Mouse (Mus musculus): ENCODE measurements at regions not wholly inside any gene's neighbourhood (a gene's known extent, or its start where the extent isn't known, plus 50 kb on each side); places are given as distances from the start of the nearest gene placed in this dataset.
"Not testable (repeated sequence)": the region's sequence is repeated elsewhere in the genome, so short reads cannot be mapped to it uniquely, and the experiment has no call there.

- in situ Hi-C loops (cut with MboI; ENCODE audit: low sequenced_read_pairs in 2 of 2, unreplicated experiment in 2 of 2); H3K4me3 ChIP-seq (ENCODE audit: insufficient read depth in 1 of 2, low read depth in 1 of 2, low read length in 2 of 2, poor library complexity in 1 of 2, severe bottlenecking in 1 of 2); H3K36me3 ChIP-seq (ENCODE audit: control insufficient read depth, insufficient read depth, low read length, poor library complexity, severe bottlenecking); DNase-seq (ENCODE audit: low read depth, low spot score); H3K9ac ChIP-seq (ENCODE audit: insufficient read depth, low read depth, low read length, poor library complexity, severe bottlenecking); H3K9me3 ChIP-seq (ENCODE audit: control insufficient read depth, insufficient read depth, low read depth, low read length); H3K4me1 ChIP-seq (ENCODE audit: control insufficient read depth in 2 of 2, insufficient read depth in 2 of 2, low read length in 2 of 2, poor library complexity in 1 of 2); H3K27ac ChIP-seq (ENCODE audit: insufficient read depth, low read depth, low read length, poor library complexity, severe bottlenecking): not testable (repeated sequence)
These were observed 51.8 kb downstream of the Teddm3 start for GRCm38 (mm10) chr16:21102033-21102432.

GRCm38 (mm10) chr16:21100126-21100525, 53.7 kb downstream of the Teddm3 start:
- H3K9me3 ChIP-seq (ENCODE audit: control insufficient read depth, insufficient read depth, low read depth, low read length); H3K4me3 ChIP-seq (ENCODE audit: insufficient read depth in 1 of 2, low read depth in 1 of 2, low read length in 2 of 2, poor library complexity in 1 of 2, severe bottlenecking in 1 of 2); in situ Hi-C loops (cut with MboI; ENCODE audit: low sequenced_read_pairs in 2 of 2, unreplicated experiment in 2 of 2); H3K4me1 ChIP-seq (ENCODE audit: control insufficient read depth in 2 of 2, insufficient read depth in 2 of 2, low read length in 2 of 2, poor library complexity in 1 of 2); DNase-seq (ENCODE audit: low read depth, low spot score); H3K27ac ChIP-seq (ENCODE audit: insufficient read depth, low read depth, low read length, poor library complexity, severe bottlenecking); H3K9ac ChIP-seq (ENCODE audit: insufficient read depth, low read depth, low read length, poor library complexity, severe bottlenecking); H3K36me3 ChIP-seq (ENCODE audit: control insufficient read depth, insufficient read depth, low read length, poor library complexity, severe bottlenecking): not testable (repeated sequence)

- DNase-seq (ENCODE audit: low read depth, low spot score) = no peak
- Histone ChIP-seq H3K27ac (ENCODE audit: insufficient read depth, low read depth, low read length, poor library complexity, severe bottlenecking) (no peak overlapping the region), H3K9ac (ENCODE audit: insufficient read depth, low read depth, low read length, poor library complexity, severe bottlenecking) (no peak overlapping the region), H3K4me1 (ENCODE audit: control insufficient read depth in 2 of 2, insufficient read depth in 2 of 2, low read length in 2 of 2, poor library complexity in 1 of 2) (no peaks in the 10 kb centered on the region), H3K4me3 (ENCODE audit: insufficient read depth in 1 of 2, low read depth in 1 of 2, low read length in 2 of 2, poor library complexity in 1 of 2, severe bottlenecking in 1 of 2) (no peak overlapping the region), H3K36me3 (ENCODE audit: control insufficient read depth, insufficient read depth, low read length, poor library complexity, severe bottlenecking) (no peaks in the 10 kb centered on the region), H3K9me3 (ENCODE audit: control insufficient read depth, insufficient read depth, low read depth, low read length) (no peaks in the 10 kb centered on the region)
- TF ChIP-seq CHD2 (IDR thresholded peaks at IDR 0.05; ENCODE audit: low read depth, low read length) (no peak), HCFC1 (IDR thresholded peaks at IDR 0.05; ENCODE audit: borderline replicate concordance, insufficient read depth, low read length) (no peak), ZNF384 (IDR thresholded peaks at IDR 0.05; ENCODE audit: low read depth, low read length) (no peak), MAFK (IDR thresholded peaks at IDR 0.05; ENCODE audit: insufficient read depth, low read depth, low read length) (no peak), ZC3H11A (IDR thresholded peaks at IDR 0.05; ENCODE audit: borderline replicate concordance, low read depth, low read length) (no peak)
- in situ Hi-C loops (cut with MboI; ENCODE audit: low sequenced_read_pairs in 2 of 2, unreplicated experiment in 2 of 2) = no loop called here
These were observed 79.0 kb downstream of the Teddm3 start for GRCm38 (mm10) chr16:21074779-21075148.

- H3K9me3 ChIP-seq (ENCODE audit: control insufficient read depth, insufficient read depth, low read depth, low read length); H3K4me3 ChIP-seq (ENCODE audit: insufficient read depth in 1 of 2, low read depth in 1 of 2, low read length in 2 of 2, poor library complexity in 1 of 2, severe bottlenecking in 1 of 2); H3K9ac ChIP-seq (ENCODE audit: insufficient read depth, low read depth, low read length, poor library complexity, severe bottlenecking); H3K36me3 ChIP-seq (ENCODE audit: control insufficient read depth, insufficient read depth, low read length, poor library complexity, severe bottlenecking); H3K4me1 ChIP-seq (ENCODE audit: control insufficient read depth in 2 of 2, insufficient read depth in 2 of 2, low read length in 2 of 2, poor library complexity in 1 of 2); in situ Hi-C loops (cut with MboI; ENCODE audit: low sequenced_read_pairs in 2 of 2, unreplicated experiment in 2 of 2); H3K27ac ChIP-seq (ENCODE audit: insufficient read depth, low read depth, low read length, poor library complexity, severe bottlenecking); DNase-seq (ENCODE audit: low read depth, low spot score): not testable (repeated sequence)
These were observed 79.6 kb downstream of the Teddm3 start for GRCm38 (mm10) chr16:21074082-21074778.

- in situ Hi-C loops (cut with MboI; ENCODE audit: low sequenced_read_pairs in 2 of 2, unreplicated experiment in 2 of 2) = no loop called here
- Histone ChIP-seq H3K27ac (ENCODE audit: insufficient read depth, low read depth, low read length, poor library complexity, severe bottlenecking) (no peak overlapping the region), H3K4me1 (ENCODE audit: control insufficient read depth in 2 of 2, insufficient read depth in 2 of 2, low read length in 2 of 2, poor library complexity in 1 of 2) (no peaks in the 10 kb centered on the region), H3K4me3 (ENCODE audit: insufficient read depth in 1 of 2, low read depth in 1 of 2, low read length in 2 of 2, poor library complexity in 1 of 2, severe bottlenecking in 1 of 2) (no peak overlapping the region), H3K36me3 (ENCODE audit: control insufficient read depth, insufficient read depth, low read length, poor library complexity, severe bottlenecking) (no peaks in the 10 kb centered on the region), H3K9ac (ENCODE audit: insufficient read depth, low read depth, low read length, poor library complexity, severe bottlenecking) (no peak overlapping the region), H3K9me3 (ENCODE audit: control insufficient read depth, insufficient read depth, low read depth, low read length) (peaks cover 4% of the 10 kb centered on the region)
- no peak for DNase-seq (ENCODE audit: low read depth, low spot score)
- TF ChIP-seq MAFK (IDR thresholded peaks at IDR 0.05; ENCODE audit: insufficient read depth, low read depth, low read length) (no peak), CHD2 (IDR thresholded peaks at IDR 0.05; ENCODE audit: low read depth, low read length) (no peak), ZNF384 (IDR thresholded peaks at IDR 0.05; ENCODE audit: low read depth, low read length) (no peak), ZC3H11A (IDR thresholded peaks at IDR 0.05; ENCODE audit: borderline replicate concordance, low read depth, low read length) (no peak), HCFC1 (IDR thresholded peaks at IDR 0.05; ENCODE audit: borderline replicate concordance, insufficient read depth, low read length) (no peak)
These were observed 93.6 kb downstream of the Teddm3 start for GRCm38 (mm10) chr16:21060211-21060610.
